Mouse (Mus musculus) gastrocnemius, adult 18-20 months (tissue): ENCODE results near the gene Prkn. TPM values are rescaled to one million over a fixed set of nuclear protein-coding genes. Genes with fewer than 3 reads are reported as not detected.

Source experiments
- DNase-seq: peaks from one replicate; pipeline ENCODE4 v3.0.0; 2021; ENCODE audit warnings: low spot score
- total RNA-seq, 2 experiments: library from RNA; stranded (reverse); gene quantifications; 2 replicates each; pipeline ENCODE4 v1.2.3; 2021

Gene Prkn
- total RNA-seq, 2 experiments from 2014 or later = 23.1 to 23.8 TPM

- no peak for DNase-seq
Measured at GRCm38 (mm10) chr17:10982136-10982535, 142.0 kb downstream of the Prkn start.

DNA sequence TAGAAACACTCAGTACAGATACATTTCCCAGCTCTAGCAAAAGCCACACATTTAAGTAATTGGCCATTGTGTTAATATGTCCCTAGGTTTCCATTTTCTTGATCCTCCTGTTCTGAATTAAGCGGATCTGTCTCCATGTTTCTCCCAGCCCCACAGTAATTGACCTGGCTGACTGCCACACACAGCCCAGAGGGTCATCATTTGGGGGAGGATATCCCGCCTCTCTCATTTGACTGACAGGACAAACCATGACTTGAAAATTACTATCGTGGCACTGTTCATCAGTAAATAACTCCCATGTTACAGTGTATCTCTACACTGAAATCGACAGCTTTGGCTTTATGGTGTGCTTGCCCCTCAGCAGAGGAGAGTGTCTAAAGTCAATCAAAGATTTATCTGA, 146.9 kb downstream of the Prkn start:
- DNase-seq = no peak

DNA sequence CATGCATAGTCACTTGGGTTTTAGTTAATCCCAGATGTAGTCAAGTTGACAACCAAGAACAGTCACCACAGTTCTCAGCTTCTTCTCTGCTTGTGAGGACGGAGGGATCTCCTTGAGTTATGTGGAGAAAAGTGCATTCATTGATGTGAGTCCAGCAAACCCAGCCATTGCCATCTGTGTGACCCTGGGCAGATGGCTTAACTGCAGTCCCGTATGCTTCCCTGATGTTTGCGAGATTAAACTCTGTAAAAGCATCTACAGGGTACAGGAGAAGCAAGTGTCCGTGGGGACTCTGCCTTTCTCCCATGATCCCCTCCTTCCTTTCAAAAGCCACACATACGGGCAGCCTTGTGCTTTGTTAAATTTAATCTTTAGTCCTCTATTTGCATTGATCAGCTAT, 157.1 kb downstream of the Prkn start:
- no peak for DNase-seq

- no peak for DNase-seq
Measured at GRCm38 (mm10) chr17:11023371-11023770, 183.2 kb downstream of the Prkn start.

DNA sequence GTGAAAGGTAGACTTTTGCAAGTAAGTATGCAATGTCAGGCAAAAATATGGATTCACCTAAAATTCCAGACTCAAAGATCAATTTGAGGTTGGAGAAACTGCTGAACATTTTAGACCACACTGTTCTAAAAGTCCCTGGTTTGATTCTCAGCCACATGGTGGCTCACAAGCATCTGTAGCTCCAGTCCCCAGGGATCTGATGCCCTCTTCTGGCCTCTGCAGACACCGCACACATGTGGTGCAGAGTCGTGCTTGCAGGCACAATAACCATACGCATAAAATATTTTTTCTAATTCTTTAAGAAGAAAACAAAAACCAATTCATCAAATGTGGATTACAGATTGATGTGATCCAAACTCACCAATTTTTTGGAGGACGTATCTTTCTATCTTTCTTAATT, 189.2 kb downstream of the Prkn start:
- DNase-seq = no peak

GRCm38 (mm10) chr17:11030936-11031335, 190.8 kb downstream of the Prkn start:
- DNase-seq = no peak

- DNase-seq = no peak
Measured at GRCm38 (mm10) chr17:11032366-11032765, 192.2 kb downstream of the Prkn start.

DNA sequence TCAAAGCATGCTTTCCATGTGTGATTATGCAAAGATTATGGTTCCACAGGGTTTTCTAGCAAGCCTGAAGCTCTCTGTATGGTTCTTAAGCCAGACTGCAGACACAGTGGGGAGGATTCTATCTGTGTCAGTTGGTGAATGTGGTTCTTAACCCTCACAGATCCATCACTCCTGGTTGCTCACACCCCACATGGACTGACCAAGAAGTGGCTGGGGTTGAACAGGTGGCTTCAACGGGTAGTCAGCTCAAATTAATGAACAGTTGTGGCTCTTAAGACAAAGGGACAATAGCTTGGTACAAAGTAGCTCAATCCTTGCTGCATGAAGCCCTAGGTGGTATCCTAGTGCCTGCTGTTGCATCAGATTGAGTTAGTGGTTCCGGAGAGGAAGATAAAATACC, 193.4 kb downstream of the Prkn start:
- no peak for DNase-seq

DNA sequence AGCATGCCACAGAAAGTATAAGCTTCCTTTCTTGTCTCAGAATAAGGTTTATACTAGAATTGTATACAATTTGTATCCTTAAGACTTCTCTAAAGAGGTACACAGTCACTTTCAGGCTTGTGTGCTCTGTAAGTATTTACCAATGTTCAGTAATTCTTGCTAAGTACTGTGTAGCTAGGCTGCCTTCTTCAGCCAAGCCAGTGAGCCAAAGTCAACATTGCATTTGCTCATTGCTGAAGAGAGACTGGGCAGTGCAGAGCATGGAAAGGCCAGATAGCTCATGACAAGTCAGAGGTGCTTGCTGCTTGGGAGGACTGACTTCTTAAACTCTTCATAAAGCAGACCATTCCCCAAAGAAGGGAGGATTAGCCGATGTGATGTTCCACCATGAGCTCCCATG, 198.1 kb downstream of the Prkn start:
- DNase-seq = no peak

- no peak for DNase-seq
Measured at GRCm38 (mm10) chr17:11058986-11059385, 218.8 kb downstream of the Prkn start.

- no peak for DNase-seq
Measured at GRCm38 (mm10) chr17:11067076-11067703, 227.0 kb downstream of the Prkn start.

- peak; percentile 59 for DNase-seq
Measured at GRCm38 (mm10) chr17:11067704-11068475, 227.7 kb downstream of the Prkn start.

DNA sequence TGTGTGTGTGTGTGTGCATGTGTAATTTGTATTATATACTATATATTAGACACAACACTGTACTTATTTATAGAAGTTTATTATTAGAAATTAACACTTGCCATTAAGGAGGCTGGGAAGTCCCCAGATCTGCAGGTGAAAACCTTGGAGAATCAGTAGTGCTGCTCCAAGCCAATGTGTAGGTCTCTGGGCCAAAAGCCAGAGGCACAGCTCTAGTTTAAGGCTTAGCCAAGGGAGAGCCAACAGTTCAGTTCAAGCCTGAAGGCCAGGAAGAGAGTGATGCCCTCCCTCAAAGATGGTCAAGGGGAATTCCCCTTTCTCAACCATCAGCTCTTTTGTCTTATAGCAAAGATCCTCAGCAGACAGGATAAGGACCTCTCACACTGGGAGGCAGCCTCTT, 230.8 kb downstream of the Prkn start:
- no peak for DNase-seq

GRCm38 (mm10) chr17:11076319-11076903, 236.2 kb downstream of the Prkn start:
- DNase-seq = no peak

GRCm38 (mm10) chr17:11086492-11086891, 246.3 kb downstream of the Prkn start:
- no peak for DNase-seq

DNA sequence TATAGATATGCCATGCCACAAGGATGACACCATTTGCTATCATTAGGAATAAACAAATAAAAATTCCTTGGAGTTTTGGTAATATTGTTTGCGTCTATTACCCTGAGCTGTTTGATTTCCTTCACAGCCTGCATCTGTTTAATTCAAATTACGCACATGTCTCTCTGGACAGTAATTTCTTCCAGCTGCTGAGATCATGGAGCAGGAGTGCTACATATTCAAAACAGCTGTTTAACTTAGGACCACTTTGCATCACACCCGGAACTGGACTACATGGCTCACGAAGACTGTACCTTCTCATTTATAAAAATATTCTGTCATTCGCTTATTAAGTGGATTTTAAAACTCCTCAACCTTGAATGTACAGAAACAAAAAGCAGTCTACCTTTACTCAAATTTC, 246.9 kb downstream of the Prkn start:
- no peak for DNase-seq

- DNase-seq = no peak
Measured at GRCm38 (mm10) chr17:11087823-11088222, 247.6 kb downstream of the Prkn start.

DNA sequence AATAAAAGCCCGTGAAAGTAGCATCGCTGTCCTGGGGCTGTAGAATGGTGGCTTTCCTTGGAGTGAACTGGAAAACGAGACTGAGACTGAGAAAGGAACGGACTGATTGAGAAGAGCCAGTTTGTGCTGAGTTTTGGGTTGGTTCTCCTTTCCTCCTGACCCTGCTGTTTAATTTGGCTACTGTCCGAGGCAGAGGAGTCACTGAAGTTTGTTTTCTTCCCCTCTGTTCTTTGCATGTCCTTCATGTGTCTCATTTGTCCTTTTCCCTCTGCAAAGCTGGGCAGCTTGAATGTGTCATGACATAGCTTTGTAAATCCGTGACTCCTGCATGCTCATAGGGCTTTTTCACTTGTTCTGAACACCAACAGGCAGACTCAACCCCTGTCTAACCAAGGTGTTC, 249.2 kb downstream of the Prkn start:
- no peak for DNase-seq

- peak; percentile 46 for DNase-seq
Measured at GRCm38 (mm10) chr17:11092900-11093299, 252.7 kb downstream of the Prkn start.

- DNase-seq = no peak
Measured at GRCm38 (mm10) chr17:11093321-11093720, 253.1 kb downstream of the Prkn start.

DNA sequence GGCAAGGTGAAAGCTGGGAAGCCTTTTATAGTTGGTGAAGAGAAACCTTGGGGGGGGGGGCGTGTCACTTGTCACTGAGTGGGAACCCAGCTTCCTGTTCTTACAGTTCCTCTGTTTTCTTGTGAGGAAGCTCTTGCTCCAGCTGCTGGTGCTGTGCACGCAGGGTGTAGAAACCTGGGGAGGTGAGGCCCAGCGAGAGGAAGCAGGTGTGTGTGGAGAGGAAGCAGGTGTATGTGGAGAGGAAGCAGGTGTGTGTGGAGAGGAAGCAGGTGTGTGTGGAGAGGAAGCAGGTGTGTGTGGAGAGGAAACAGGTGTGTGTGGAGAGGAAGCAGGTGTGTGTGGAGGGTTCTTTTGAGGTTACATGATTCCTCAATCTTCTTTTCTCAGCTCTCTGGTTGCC, 266.8 kb downstream of the Prkn start:
- no peak for DNase-seq

DNA sequence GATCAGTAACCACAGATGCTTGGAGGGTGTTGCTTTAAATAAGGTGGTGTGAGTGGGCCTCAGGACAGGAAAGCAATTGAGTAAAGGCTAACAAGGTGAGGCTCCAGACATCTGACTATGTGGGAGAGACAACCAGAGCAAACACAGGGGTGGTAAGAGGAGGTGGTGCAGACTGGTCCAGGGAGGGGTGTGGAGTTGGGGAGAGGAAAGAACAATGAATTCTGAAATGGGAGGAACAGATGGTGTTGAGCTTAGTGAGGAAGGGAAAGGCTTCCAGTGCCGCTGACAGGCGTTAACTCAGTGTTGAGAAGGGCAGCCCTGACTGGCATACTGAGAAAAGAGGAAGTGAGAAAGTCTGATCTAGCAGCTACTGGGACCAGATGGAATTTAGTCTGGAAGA, 267.7 kb downstream of the Prkn start:
- DNase-seq = no peak

DNA sequence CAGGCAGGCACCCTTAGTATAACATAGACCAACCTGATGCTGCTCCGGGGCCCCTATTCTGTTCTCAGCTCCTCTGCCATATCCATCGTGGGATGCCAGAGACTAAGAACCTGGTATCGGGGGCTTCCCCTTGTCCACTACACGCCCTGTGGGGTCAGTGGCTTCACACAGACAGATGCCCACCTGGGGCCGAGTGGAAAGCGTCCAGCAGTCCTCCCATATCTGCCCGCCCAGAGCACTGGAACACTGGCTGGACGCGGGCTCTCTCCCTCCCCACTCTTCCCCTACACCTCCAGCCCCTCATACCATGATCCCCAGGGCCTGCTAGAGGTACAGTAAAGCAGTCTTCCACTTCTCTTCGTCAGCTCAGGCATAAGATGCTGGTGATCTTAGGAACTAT, 277.3 kb downstream of the Prkn start:
- no peak for DNase-seq
